Mouse (Mus musculus) ovary, postnatal 36 days (tissue): ENCODE results near the gene Pofut2.

Experiments used
- DNase-seq: peaks from one replicate; pipeline ENCODE4 v3.0.0; 2022; ENCODE audit warnings: low spot score, mixed read lengths

The Pofut2 gene

GRCm38 (mm10) chr10:77258704-77259621 is at the start of gene Pofut2:
TSS of gene Pofut2 (plus strand) at chr10:77259218.
- DNase-seq = peak; percentile 95

- no peak for DNase-seq
These were observed 49.8 kb upstream of the Pofut2 start for GRCm38 (mm10) chr10:77209261-77209660.

- DNase-seq = no peak
These were observed 48.4 kb upstream of the Pofut2 start for GRCm38 (mm10) chr10:77210666-77211065.

- DNase-seq = peak; percentile 40
These were observed 47.9 kb upstream of the Pofut2 start for GRCm38 (mm10) chr10:77211116-77211570.

- no peak for DNase-seq
These were observed 46.5 kb upstream of the Pofut2 start for GRCm38 (mm10) chr10:77212354-77213120.

GRCm38 (mm10) chr10:77213483-77213882 is 45.5 kb upstream of the Pofut2 start:
- no peak for DNase-seq

- no peak for DNase-seq
These were observed 44.4 kb upstream of the Pofut2 start for GRCm38 (mm10) chr10:77214586-77214985.

- no peak for DNase-seq
These were observed 43.4 kb upstream of the Pofut2 start for GRCm38 (mm10) chr10:77215641-77216040.

- DNase-seq = no peak
These were observed 42.7 kb upstream of the Pofut2 start for GRCm38 (mm10) chr10:77216313-77216712.

GRCm38 (mm10) chr10:77217155-77217731 is 41.8 kb upstream of the Pofut2 start:
- DNase-seq = no peak

- no peak for DNase-seq
These were observed 41.0 kb upstream of the Pofut2 start for GRCm38 (mm10) chr10:77218059-77218458.

GRCm38 (mm10) chr10:77219411-77220025 is 39.5 kb upstream of the Pofut2 start:
- DNase-seq = no peak

GRCm38 (mm10) chr10:77221108-77221507 is 37.9 kb upstream of the Pofut2 start:
- DNase-seq = no peak

- no peak for DNase-seq
These were observed 36.0 kb upstream of the Pofut2 start for GRCm38 (mm10) chr10:77222963-77223552.

GRCm38 (mm10) chr10:77224390-77224789 is 34.6 kb upstream of the Pofut2 start:
- DNase-seq = no peak

GRCm38 (mm10) chr10:77225414-77225813 is 33.6 kb upstream of the Pofut2 start:
- no peak for DNase-seq

GRCm38 (mm10) chr10:77225995-77226688 is 32.9 kb upstream of the Pofut2 start:
- DNase-seq = no peak

GRCm38 (mm10) chr10:77226691-77227367 is 32.2 kb upstream of the Pofut2 start:
- DNase-seq = no peak

GRCm38 (mm10) chr10:77227368-77227723 is 31.7 kb upstream of the Pofut2 start:
- no peak for DNase-seq
